Mouse (Mus musculus) adrenal gland, postnatal 25 days (tissue): ENCODE results near the gene Tbc1d30. TPM values are rescaled to one million over a fixed set of nuclear protein-coding genes. Genes with fewer than 3 reads are reported as not detected.

ENCODE experiments used
- DNase-seq: peaks from one replicate; pipeline ENCODE4 v3.0.0; 2021; ENCODE audit warnings: mixed read lengths
- total RNA-seq: library from RNA; stranded (reverse); gene quantifications from 2 replicates; pipeline ENCODE4 v1.2.3, GENCODE M21; 2021

The Tbc1d30 gene
- total RNA-seq, 1 experiment from 2014 or later, result 11.0 TPM

DNA sequence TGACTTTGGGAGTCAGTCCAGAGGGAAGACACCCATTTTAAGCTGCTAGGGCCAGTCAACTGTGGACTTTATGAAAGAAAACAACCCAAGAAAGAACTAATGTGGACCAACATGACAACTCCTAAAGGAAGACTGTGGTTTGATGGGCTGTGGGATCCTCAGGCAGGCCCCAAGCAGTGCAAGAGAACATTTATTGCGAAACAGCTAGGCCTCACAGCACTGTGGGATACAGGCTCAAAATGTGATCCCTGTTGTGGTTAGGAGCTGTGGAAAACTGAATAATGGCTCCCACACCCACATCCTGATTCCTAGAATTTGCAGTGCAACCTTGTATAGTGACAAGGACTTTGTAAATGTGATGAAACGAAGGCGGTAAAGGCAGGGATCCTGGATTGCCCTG lies 134.3 kb downstream of the Tbc1d30 start:
- DNase-seq, result no peak

Other genes with a start within 250 kb of the Tbc1d30 start
- 194 and 195 TPM in 2 replicates for gene Gns, start 13.8 kb upstream of the Tbc1d30 start, total RNA-seq
- 33.3 and 36.8 TPM in 2 replicates for gene Rassf3, start 125.1 kb upstream of the Tbc1d30 start, total RNA-seq
- gene Tbk1, start 235.5 kb upstream of the Tbc1d30 start, total RNA-seq, result 46.7 and 47.1 TPM in 2 replicates